Mouse (Mus musculus) heart, adult 8-10 months (tissue): ENCODE measurements around the gene Usp31. TPM values are rescaled to one million over a fixed set of nuclear protein-coding genes. Genes with fewer than 3 reads are reported as not detected.

Source experiments
- DNase-seq: peaks from one replicate; pipeline ENCODE4 v3.0.0; 2022; ENCODE audit warnings: low spot score
- total RNA-seq, 4 experiments: library from RNA; stranded (reverse); gene quantifications; 2 replicates each; pipeline ENCODE4 v1.2.4; 2022

Usp31 gene
- total RNA-seq, 4 experiments from 2014 or later: 8.8 to 11.3 (median 10.2) TPM

- DNase-seq: no peak
Measured at GRCm38 (mm10) chr7:121660705-121661104, 46.3 kb downstream of the Usp31 start.

DNA sequence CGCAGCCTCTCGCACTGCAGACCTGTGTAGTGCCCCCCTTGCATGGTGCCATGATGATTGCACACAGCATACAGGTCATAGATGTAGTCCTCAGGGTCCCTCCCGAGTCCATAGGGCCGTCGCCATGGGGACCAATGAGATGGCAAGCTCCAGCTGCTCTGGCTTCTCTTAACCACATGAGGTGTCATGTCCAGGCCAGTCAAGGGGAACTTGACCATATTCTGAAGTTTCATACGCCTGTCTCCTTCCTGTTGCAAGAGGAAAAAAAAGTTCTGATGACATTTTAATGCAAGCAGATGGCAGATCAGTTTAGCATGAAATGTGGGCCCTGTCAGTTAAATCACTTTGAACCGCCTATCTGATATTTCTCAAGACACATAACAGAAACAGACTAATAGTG lies 48.2 kb downstream of the Usp31 start:
- no peak for DNase-seq

GRCm38 (mm10) chr7:121654675-121655074 lies 52.4 kb downstream of the Usp31 start:
- DNase-seq: no peak

- DNase-seq: no peak
Measured at GRCm38 (mm10) chr7:121652629-121653028, 54.4 kb downstream of the Usp31 start.

DNA sequence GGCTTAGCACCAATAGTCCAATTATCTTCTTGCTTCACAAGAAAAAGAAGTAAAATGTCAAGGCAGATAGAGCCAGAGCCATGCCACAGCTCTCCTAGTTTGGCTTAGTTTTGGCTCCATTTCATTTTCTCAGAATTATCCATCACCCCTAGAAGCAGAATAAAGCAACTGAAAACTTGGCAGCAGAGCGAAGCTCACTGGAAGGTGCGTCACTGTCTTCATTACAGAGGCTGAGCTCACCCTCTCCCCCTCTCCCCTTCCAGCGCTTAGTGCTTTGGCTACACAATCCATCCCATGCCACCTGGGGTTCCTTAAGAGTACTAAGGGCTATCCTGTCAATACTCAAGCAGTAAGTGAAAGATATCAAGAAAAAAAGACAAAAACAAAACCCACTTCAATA lies 56.3 kb downstream of the Usp31 start:
- no peak for DNase-seq

GRCm38 (mm10) chr7:121640998-121641762 lies 65.9 kb downstream of the Usp31 start:
- peak; percentile 69 for DNase-seq

DNA sequence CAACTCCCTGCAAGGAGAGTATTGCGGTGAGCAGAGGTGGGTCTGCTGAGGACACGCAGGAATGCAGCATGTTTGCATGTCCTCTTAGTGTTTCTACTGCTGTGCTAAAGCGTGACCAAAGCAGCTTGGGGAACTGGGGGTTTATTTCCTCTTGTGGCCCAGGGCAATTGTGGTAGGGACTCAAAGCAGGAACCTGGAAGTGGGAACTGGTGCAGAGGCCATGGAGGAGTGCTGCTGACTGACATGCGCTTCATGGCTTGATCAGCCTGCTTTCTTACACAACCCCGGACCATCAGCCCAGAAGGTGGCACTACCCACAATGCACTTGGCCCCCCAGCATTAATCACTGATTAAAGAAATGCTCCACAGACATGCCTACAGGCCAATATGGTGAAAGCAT lies 70.3 kb downstream of the Usp31 start:
- no peak for DNase-seq

GRCm38 (mm10) chr7:121634236-121634635 lies 72.8 kb downstream of the Usp31 start:
- DNase-seq: no peak

- no peak for DNase-seq
Measured at GRCm38 (mm10) chr7:121622835-121623420, 84.1 kb downstream of the Usp31 start.

DNA sequence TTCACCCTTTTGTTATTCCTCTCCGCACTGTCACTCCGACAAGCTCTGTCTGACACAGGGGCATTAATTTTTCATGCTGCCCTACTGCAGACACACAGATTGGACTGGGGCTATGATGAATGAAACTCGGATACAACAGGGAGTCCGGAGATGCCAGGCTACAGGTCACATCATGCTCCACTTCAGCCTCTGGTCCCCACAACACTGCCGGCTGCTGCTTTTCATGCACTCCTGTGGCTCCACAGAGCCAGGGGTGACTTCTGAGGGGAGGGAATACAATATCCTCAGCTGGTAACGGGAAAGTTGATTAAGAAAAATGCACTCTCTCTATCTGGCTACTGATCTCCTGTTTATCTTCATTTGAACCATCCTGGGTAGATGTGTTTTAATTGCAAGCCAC lies 84.6 kb downstream of the Usp31 start:
- no peak for DNase-seq

DNA sequence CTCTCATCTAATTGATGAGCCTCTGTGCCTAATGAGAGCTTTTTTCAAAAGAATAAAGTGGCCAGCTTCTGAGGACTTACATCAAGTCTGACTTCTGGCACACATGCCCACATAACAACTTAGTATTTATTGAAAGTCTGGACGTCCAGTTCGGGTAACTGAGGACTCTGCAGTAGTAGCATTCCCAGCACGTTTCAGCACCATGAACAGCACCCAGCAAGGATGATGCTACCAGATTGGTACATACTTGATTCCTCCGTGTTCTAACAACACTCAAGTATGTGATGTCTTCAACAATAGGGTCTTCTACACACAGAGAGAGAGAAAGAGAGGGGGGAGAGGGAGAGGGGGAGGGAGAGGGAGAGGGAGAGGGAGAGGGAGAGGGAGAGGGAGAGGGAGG lies 105.4 kb downstream of the Usp31 start:
- DNase-seq: no peak

DNA sequence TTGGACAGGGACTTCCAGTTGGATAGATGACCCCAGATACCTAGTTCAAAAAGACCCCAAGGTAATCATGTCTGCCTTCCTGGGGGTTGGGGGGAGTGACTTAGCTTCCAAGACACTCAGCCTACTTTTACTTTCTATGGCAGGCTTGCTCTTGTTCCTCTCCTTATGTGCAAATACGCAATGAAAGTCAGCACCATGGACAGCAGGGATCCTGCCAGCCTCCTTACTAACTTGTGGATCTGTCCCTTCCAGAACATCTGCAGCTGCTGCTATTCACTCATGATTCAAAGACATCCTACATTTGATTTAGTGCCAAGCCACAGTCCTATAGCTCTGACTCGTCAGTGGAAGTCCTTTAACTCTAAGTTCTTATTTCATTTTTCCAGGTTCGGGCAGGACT lies 110.7 kb downstream of the Usp31 start:
- DNase-seq: no peak

- no peak for DNase-seq
Measured at GRCm38 (mm10) chr7:121595496-121595895, 111.6 kb downstream of the Usp31 start.

- no peak for DNase-seq
Measured at GRCm38 (mm10) chr7:121595085-121595484, 112.0 kb downstream of the Usp31 start.

GRCm38 (mm10) chr7:121594623-121595022 lies 112.4 kb downstream of the Usp31 start:
- DNase-seq: no peak

Other genes with a start within 250 kb of the Usp31 start
- gene Scnn1g, start 27.2 kb upstream of the Usp31 start, total RNA-seq: not detected
- not detected for gene Scnn1b, start 157.8 kb upstream of the Usp31 start, total RNA-seq